Mouse (Mus musculus) megakaryocyte, embryonic 14.5 days (primary cell): ENCODE data around the gene Zfp871. TPM values are rescaled to one million over a fixed set of nuclear protein-coding genes. Genes with fewer than 3 reads are reported as not detected.
A peak's percentile ranks its signal among the peaks of the same experiment; 100 is the strongest.

Experiments
- H3K27me3 ChIP-seq: replicated peaks from 2 replicates; pipeline ENCODE3; 2012; ENCODE audit warnings: inconsistent platforms
- H3K36me3 ChIP-seq: replicated peaks from 2 replicates; pipeline ENCODE3; 2012; ENCODE audit warnings: low read length, inconsistent platforms, mixed read lengths
- H3K4me1 ChIP-seq: 2 replicates; pipeline ENCODE4 v1.6.1; 2012; ENCODE audit warnings: inconsistent platforms
- H3K4me3 ChIP-seq: replicated peaks from 2 replicates; pipeline ENCODE3; 2012; ENCODE audit warnings: moderate library complexity, mild to moderate bottlenecking, inconsistent platforms
- H3K9me3 ChIP-seq: 2 replicates; pipeline ENCODE4 v1.6.1; 2012; ENCODE audit warnings: inconsistent platforms
- FLI1 ChIP-seq: IDR thresholded peaks from 2 replicates; pipeline ENCODE4 v1.6.1; 2012; ENCODE audit warnings: low read length, inconsistent platforms, mixed read lengths
- GATA1 ChIP-seq: IDR thresholded peaks from 3 replicates; pipeline ENCODE4 v1.6.1; 2012; ENCODE audit warnings: mixed read lengths, low read length, inconsistent platforms, borderline replicate concordance
- polyA plus RNA-seq: library from polyadenylated mRNA; stranded (reverse); fragments of >175 nt; gene quantifications from 2 replicates; pipeline ENCODE4 v1.2.3, GENCODE M21; 2012; ENCODE audit warnings: low replicate concordance; ENCODE audit not compliant: insufficient read depth

Gene Zfp871
- polyA plus RNA-seq, 1 experiment: 0.16 TPM

- H3K27me3 ChIP-seq: peaks cover 5% of the 10 kb centered on the region
- peaks cover 33% of the 10 kb centered on the region for H3K4me1 ChIP-seq
- peak overlapping the region; percentile 95 for H3K4me3 ChIP-seq
- peaks cover 27% of the 10 kb centered on the region for H3K36me3 ChIP-seq
- TF ChIP-seq FLI1 (no peak), GATA1 (no peak)
- no peaks in the 10 kb centered on the region for H3K9me3 ChIP-seq
These were observed 489 bp upstream of the Zfp871 start for GRCm38 (mm10) chr17:32788576-32788975.

- Histone ChIP-seq H3K4me1 (peaks cover 36% of the 10 kb centered on the region), H3K36me3 (peaks cover 37% of the 10 kb centered on the region), H3K4me3 (peak overlapping the region; percentile 95), H3K27me3 (no peaks in the 10 kb centered on the region), H3K9me3 (no peaks in the 10 kb centered on the region)
- TF ChIP-seq GATA1 (no peak), FLI1 (no peak)
These were observed 522 bp downstream of the Zfp871 start for GRCm38 (mm10) chr17:32787436-32788093.

GRCm38 (mm10) chr17:32786944-32787343, 1.1 kb downstream of the Zfp871 start:
- peaks cover 36% of the 10 kb centered on the region for H3K4me1 ChIP-seq
- H3K9me3 ChIP-seq: no peaks in the 10 kb centered on the region
- H3K27me3 ChIP-seq: no peaks in the 10 kb centered on the region
- H3K36me3 ChIP-seq: peaks cover 41% of the 10 kb centered on the region
- H3K4me3 ChIP-seq: peak overlapping the region; percentile 95
- TF ChIP-seq GATA1 (no peak), FLI1 (no peak)

- H3K9me3 ChIP-seq: no peaks in the 10 kb centered on the region
- no peaks in the 10 kb centered on the region for H3K27me3 ChIP-seq
- H3K4me3 ChIP-seq: no peak overlapping the region
- H3K4me1 ChIP-seq: peaks cover 44% of the 10 kb centered on the region
- no peak for TF ChIP-seq FLI1
- TF ChIP-seq GATA1: no peak
- H3K36me3 ChIP-seq: peaks cover 49% of the 10 kb centered on the region
These were observed 2.4 kb downstream of the Zfp871 start for GRCm38 (mm10) chr17:32785656-32786055.

- TF ChIP-seq GATA1 (no peak), FLI1 (no peak)
- Histone ChIP-seq H3K36me3 (peaks cover 90% of the 10 kb centered on the region), H3K9me3 (no peaks in the 10 kb centered on the region)
These were observed 10.5 kb downstream of the Zfp871 start for GRCm38 (mm10) chr17:32777564-32777963.

GRCm38 (mm10) chr17:32771213-32771612, 16.9 kb downstream of the Zfp871 start:
- TF ChIP-seq GATA1 (no peak), FLI1 (no peak)
- Histone ChIP-seq H3K27me3 (no peaks in the 10 kb centered on the region), H3K9me3 (no peaks in the 10 kb centered on the region), H3K36me3 (peaks cover 98% of the 10 kb centered on the region), H3K4me1 (peaks cover 10% of the 10 kb centered on the region), H3K4me3 (no peak overlapping the region)

More at GRCm38 (mm10) chr17:32777564-32777963, 10.5 kb downstream of the Zfp871 start:
- H3K27me3 ChIP-seq: no peaks in the 10 kb centered on the region
- peaks cover 33% of the 10 kb centered on the region for H3K4me1 ChIP-seq
- no peak overlapping the region for H3K4me3 ChIP-seq

- H3K9me3 ChIP-seq: peaks cover 5% of the 10 kb centered on the region; the same call in 1 of the 2 replicates
- no peaks in the 10 kb centered on the region for H3K27me3 ChIP-seq
- peaks cover 73% of the 10 kb centered on the region for H3K36me3 ChIP-seq
- peak overlapping the region; percentile 28 for H3K4me3 ChIP-seq
- peaks cover 6% of the 10 kb centered on the region for H3K4me1 ChIP-seq
- no peak for TF ChIP-seq GATA1
- no peak for TF ChIP-seq FLI1
These were observed 21.7 kb downstream of the Zfp871 start for GRCm38 (mm10) chr17:32766422-32766821.

- H3K9me3 ChIP-seq: no peaks in the 10 kb centered on the region
- H3K4me3 ChIP-seq: no peak overlapping the region
- no peak for TF ChIP-seq GATA1
- 0 out of 2 replicates have a peak, but pooled peaks cover 3% of the 10 kb centered on the region for H3K4me1 ChIP-seq
- no peaks in the 10 kb centered on the region for H3K36me3 ChIP-seq
- H3K27me3 ChIP-seq: peaks cover 6% of the 10 kb centered on the region
These were observed 30.8 kb downstream of the Zfp871 start for GRCm38 (mm10) chr17:32757331-32757730.

GRCm38 (mm10) chr17:32753634-32754033, 34.5 kb downstream of the Zfp871 start:
- H3K27me3 ChIP-seq: peaks cover 6% of the 10 kb centered on the region
- no peak overlapping the region for H3K4me3 ChIP-seq
- no peaks in the 10 kb centered on the region for H3K36me3 ChIP-seq
- TF ChIP-seq GATA1 (no peak), FLI1 (no peak)
- H3K4me1 ChIP-seq: 0 out of 2 replicates have a peak, but pooled peaks cover 3% of the 10 kb centered on the region
- no peaks in the 10 kb centered on the region for H3K9me3 ChIP-seq

- TF ChIP-seq FLI1 (no peak), GATA1 (no peak)
- 0 out of 2 replicates have a peak, but pooled peaks cover 3% of the 10 kb centered on the region for H3K4me1 ChIP-seq
- no peaks in the 10 kb centered on the region for H3K36me3 ChIP-seq
- H3K27me3 ChIP-seq: peaks cover 6% of the 10 kb centered on the region
- no peak overlapping the region for H3K4me3 ChIP-seq
- no peaks in the 10 kb centered on the region for H3K9me3 ChIP-seq
These were observed 35.2 kb downstream of the Zfp871 start for GRCm38 (mm10) chr17:32752813-32753360.
